ENCODE assay signal across 23 mouse cellular contexts in genomic region chr9:116464626-116465025, GRCm38 (mm10).
DNase-seq lines count a peak whose midpoint lies in the region; ATAC-seq lines count a peak whose summit lies in the region.
"Had no signal": no experiment of that assay in that cellular context is flagged by ENCODE, and none has a peak within 500 bp of the region (broad histone marks: within the 10 kb centered on the region; RNA-seq: fewer than 3 reads in every experiment).

No protein-coding gene starts in this region.

- peak; percentile 31 for DNase-seq in gastrocnemius, adult 18-20 months (ENCODE audit: low spot score)
- DNase-seq in gastrocnemius, postnatal 14 days: no peak
- peak; percentile 21 for DNase-seq in gastrocnemius, postnatal 25 days
- no peak for DNase-seq in gastrocnemius, postnatal 10 days
- DNase-seq in R1 (ENCODE audit: low read depth, low spot score): peak; percentile 81
- DNase-seq in skeletal muscle tissue, adult 2 months (ENCODE audit: low read depth, low spot score): peak; percentile 52
- DNase-seq in left cerebral cortex, adult 18-20 months (ENCODE audit: low spot score in 2 of 2): no peak
- DNase-seq: adrenal gland, adult 8-10 months; adrenal gland, postnatal 14 days; adrenal gland, postnatal 36 days; B cell, adult 2 months; cerebellum, adult 11-12 months; cerebellum, adult 2 months; cerebellum, adult 9-10 months; cerebellum, postnatal 10 days; cerebellum, postnatal 25 days; forebrain, postnatal 0 days had no signal

- intact Hi-C loops in gastrocnemius, postnatal 14 days (cut with DNase I; ENCODE audit: low total_unique reads): no loop called here

- ATAC-seq in frontal cortex, adult (ENCODE audit: low TSS enrichment): no peak
- ATAC-seq: activated CD4-positive, CD25-positive, alpha-beta regulatory T cell, adult 4 months; CD4-positive, CD25-positive, alpha-beta regulatory T cell, adult 4 months; forebrain, embryonic 13.5 days; forebrain, embryonic 15.5 days; forebrain, postnatal 0 days; Patski had no signal

Comparison
In these comparisons a context has a peak if more than half of its experiments do, and no peak if none do; other contexts are left out.
1. DNase-seq: peak in gastrocnemius, adult 18-20 months (single experiment), gastrocnemius, postnatal 25 days (single experiment), R1 (single experiment) and skeletal muscle tissue, adult 2 months (single experiment); none in gastrocnemius, postnatal 14 days (single experiment), gastrocnemius, postnatal 10 days (single experiment) and left cerebral cortex, adult 18-20 months (0 of 2).